In the genomic region with DNA sequence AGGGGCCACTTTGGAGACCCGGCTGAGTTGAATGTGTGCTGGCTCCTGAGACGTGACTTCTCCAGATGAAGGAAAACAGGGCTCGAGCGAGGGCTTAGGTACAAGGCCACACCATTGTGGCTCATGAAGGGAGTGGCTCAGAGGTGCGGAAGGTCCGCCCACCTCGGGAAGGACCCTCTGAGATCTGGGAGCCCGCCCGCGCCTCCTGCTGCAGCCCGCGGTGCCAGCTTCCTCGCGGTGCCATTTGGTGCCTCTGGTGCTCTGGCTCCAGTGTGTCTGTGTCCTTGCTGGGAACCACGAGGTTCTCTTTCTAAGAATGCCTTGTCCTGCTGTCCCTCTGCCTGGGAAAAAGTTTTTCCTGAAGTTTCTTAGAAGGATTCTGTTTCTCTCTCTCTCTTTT, we compare ENCODE assay signal across 16 mouse cellular contexts. TPM values are rescaled to one million over a fixed set of nuclear protein-coding genes. Genes with fewer than 3 reads are reported as not detected.
DNase-seq lines count a peak whose midpoint lies in the region; ATAC-seq and TF ChIP-seq lines count a peak whose summit lies in the region.
"Had no signal": no experiment of that assay in that cellular context is flagged by ENCODE, and none has a peak within 500 bp of the region (broad histone marks: within the 10 kb centered on the region; RNA-seq: fewer than 3 reads in every experiment).

No protein-coding gene starts in this region.

- H3K4me3 ChIP-seq in kidney, postnatal 0 days (replicated peaks; ENCODE audit: low read depth, low read length): no peak overlapping the region
- no peak overlapping the region for H3K4me3 ChIP-seq in kidney, adult 2 months (ENCODE audit: insufficient read depth, low read depth, low read length)
- H3K4me3 ChIP-seq: hindbrain, embryonic 15.5 days; layer of hippocampus, adult 2 months; liver, embryonic 13.5 days had no signal

- H3K36me3 ChIP-seq in kidney, postnatal 0 days (ENCODE audit: insufficient read depth, low read length): no peaks in the 10 kb centered on the region
- no peaks in the 10 kb centered on the region for H3K36me3 ChIP-seq in kidney, adult 2 months (ENCODE audit: control insufficient read depth, insufficient read depth, low read length)
- H3K36me3 ChIP-seq: hindbrain, embryonic 15.5 days; liver, embryonic 13.5 days had no signal

- no peak for ATAC-seq in kidney, postnatal 0 days (replicated peaks; ENCODE audit: low FRiP score, low read depth)
- ATAC-seq in inflammation-experienced regulatory T-cells, adult 6 months: no peak
- ATAC-seq: forebrain, embryonic 14.5 days had no signal

- DNase-seq in cerebellum, postnatal 25 days: peak; percentile 19 to 31
- no peak for DNase-seq in cerebellum, adult 9-11 months
- no peak for DNase-seq in kidney, postnatal 0 days (ENCODE audit: low spot score)
- no peak for DNase-seq in kidney, adult 2 months
- peak; percentile 23 for DNase-seq in thymus, postnatal 4 days
- no peak for DNase-seq in thymus, postnatal 0 days (ENCODE audit: low spot score)
- no peak for DNase-seq in gastrocnemius, postnatal 4 days (ENCODE audit: low spot score in 2 of 2)
- DNase-seq: cerebellum, adult 9-10 months; liver, embryonic 13.5 days; midbrain, embryonic 14.5 days had no signal

- H3K4me1 ChIP-seq in kidney, postnatal 0 days (replicated peaks; ENCODE audit: insufficient read depth, low read length): no peaks in the 10 kb centered on the region
- H3K4me1 ChIP-seq in kidney, adult 2 months (ENCODE audit: control insufficient read depth, insufficient read depth, low read length): no peaks in the 10 kb centered on the region

- no peaks in the 10 kb centered on the region for H3K27me3 ChIP-seq in kidney, postnatal 0 days (ENCODE audit: insufficient read depth, low read length)
- H3K27me3 ChIP-seq in kidney, adult 2 months (replicated peaks; ENCODE audit: control insufficient read depth, insufficient read depth, low read length): no peaks in the 10 kb centered on the region
- H3K27me3 ChIP-seq: hindbrain, embryonic 15.5 days; liver, embryonic 13.5 days had no signal

- 27% methylated on average over 15 of the region's 15 CpGs for WGBS in kidney, postnatal 0 days
- WGBS in kidney, adult 2 months: 47% methylated on average over 15 of the region's 15 CpGs

- TF ChIP-seq CTCF in kidney, postnatal 0 days (IDR thresholded peaks at IDR 0.05; ENCODE audit: low read depth): 0 out of 2 replicates have a peak, but pooled peaks have one; percentile 4
- TF ChIP-seq CTCF in kidney, adult 2 months (conservative IDR thresholded peaks at IDR 0.05; ENCODE audit: insufficient read depth, insufficient read length, low read depth, low read length): no peak

- no peak overlapping the region for H3K4me2 ChIP-seq in kidney, postnatal 0 days (ENCODE audit: low read length)
- H3K4me2 ChIP-seq: hindbrain, embryonic 15.5 days; liver, embryonic 13.5 days had no signal

- H3K27ac ChIP-seq in kidney, postnatal 0 days: no peak overlapping the region
- H3K27ac ChIP-seq in kidney, adult 2 months (ENCODE audit: insufficient read depth, low read depth, low read length): no peak overlapping the region
- H3K27ac ChIP-seq: hindbrain, embryonic 15.5 days; layer of hippocampus, adult 2 months; liver, embryonic 13.5 days had no signal

- TF ChIP-seq POLR2A in kidney, adult 2 months (IDR thresholded peaks at IDR 0.05; ENCODE audit: low read depth, low read length): no peak

- no peaks in the 10 kb centered on the region for H3K9me3 ChIP-seq in kidney, postnatal 0 days (replicated peaks; ENCODE audit: low read length)
- H3K9me3 ChIP-seq: hindbrain, embryonic 15.5 days; liver, embryonic 13.5 days had no signal

- H3K9ac ChIP-seq in kidney, postnatal 0 days (ENCODE audit: low read depth, low read length): no peak overlapping the region
- H3K9ac ChIP-seq: hindbrain, embryonic 15.5 days; liver, embryonic 13.5 days had no signal

RNA-seq across cellular contexts. Expression of a gene that starts 1.2 kb away (rescaled TPM):
- 0.09 and 0.10 TPM in 2 replicates for polyA plus RNA-seq in kidney, postnatal 0 days (2015; fragmentation: Nextera tagmentation; extraction: Ambion mirVana)
- 0.05 TPM in 1 of 2 replicates, not detected in the other for polyA plus RNA-seq in kidney, adult 2 months (2012; rRNA removed)
- not detected in 2 replicates for polyA plus RNA-seq in thymus, postnatal 0 days (2015; fragmentation: Nextera tagmentation; extraction: Ambion mirVana)
- total RNA-seq in gastrocnemius, postnatal 4 days (2021): not detected
- polyA plus RNA-seq in inflammation-experienced regulatory T-cells, adult 6 months (2017; shearing (Covaris generic)): not detected
- total RNA-seq: gastrocnemius, adult 8-10 months; layer of hippocampus, adult 2 months had no signal
- polyA plus RNA-seq: forebrain, embryonic 14.5 days; liver, embryonic 13.5 days; midbrain, embryonic 14.5 days; urinary bladder, adult 2 months had no signal

RNA-seq across cellular contexts. Expression of a gene that starts 31.1 kb away (rescaled TPM):
- 15.0 and 17.4 TPM in 2 replicates for polyA plus RNA-seq in kidney, postnatal 0 days (2015; fragmentation: Nextera tagmentation; extraction: Ambion mirVana)
- polyA plus RNA-seq in kidney, adult 2 months (2012; rRNA removed): 19.0 and 21.7 TPM in 2 replicates
- 5.0 and 5.3 TPM in 2 replicates for polyA plus RNA-seq in thymus, postnatal 0 days (2015; fragmentation: Nextera tagmentation; extraction: Ambion mirVana)
- 10 to 100 TPM; 16.2 to 21.5 TPM for total RNA-seq in gastrocnemius, postnatal 4 days (2021)
- polyA plus RNA-seq in inflammation-experienced regulatory T-cells, adult 6 months (2017; shearing (Covaris generic)): 10 to 100 TPM in 1 of 3 experiments, 1 to 10 TPM in 2; 5.4 to 10.4 (median 7.5) TPM

RNA-seq across cellular contexts. Expression of a gene that starts 31.2 kb away (rescaled TPM):
- 94.1 and 99.7 TPM in 2 replicates for polyA plus RNA-seq in kidney, postnatal 0 days (2015; fragmentation: Nextera tagmentation; extraction: Ambion mirVana)
- 111 and 118 TPM in 2 replicates for polyA plus RNA-seq in kidney, adult 2 months (2012; rRNA removed)
- polyA plus RNA-seq in thymus, postnatal 0 days (2015; fragmentation: Nextera tagmentation; extraction: Ambion mirVana): 78.1 and 80.6 TPM in 2 replicates
- total RNA-seq in gastrocnemius, postnatal 4 days (2021): 10 to 100 TPM; 69.2 to 76.8 TPM
- polyA plus RNA-seq in inflammation-experienced regulatory T-cells, adult 6 months (2017; shearing (Covaris generic)): 10 to 100 TPM; 38.2 to 53.0 (median 44.6) TPM

Comparison
In these comparisons a context has a peak if more than half of its experiments do, and no peak if none do; other contexts are left out.
1. DNase-seq: peak in cerebellum, postnatal 25 days (2 of 2) and thymus, postnatal 4 days (single experiment); none in cerebellum, adult 9-11 months (single experiment), kidney, postnatal 0 days (single experiment), kidney, adult 2 months (single experiment), thymus, postnatal 0 days (single experiment) and gastrocnemius, postnatal 4 days (0 of 2).